Mouse (Mus musculus) brain, embryonic 18.5 days (tissue): Measurements from ENCODE around the gene B4gat1.
A peak's percentile ranks its signal among the peaks of the same experiment; 100 is the strongest.

Source experiments
- DNase-seq: peaks from one replicate; pipeline ENCODE4 v3.0.0-alpha.2; 2012; ENCODE audit warnings: low read depth, low spot score

B4gat1 gene

DNA sequence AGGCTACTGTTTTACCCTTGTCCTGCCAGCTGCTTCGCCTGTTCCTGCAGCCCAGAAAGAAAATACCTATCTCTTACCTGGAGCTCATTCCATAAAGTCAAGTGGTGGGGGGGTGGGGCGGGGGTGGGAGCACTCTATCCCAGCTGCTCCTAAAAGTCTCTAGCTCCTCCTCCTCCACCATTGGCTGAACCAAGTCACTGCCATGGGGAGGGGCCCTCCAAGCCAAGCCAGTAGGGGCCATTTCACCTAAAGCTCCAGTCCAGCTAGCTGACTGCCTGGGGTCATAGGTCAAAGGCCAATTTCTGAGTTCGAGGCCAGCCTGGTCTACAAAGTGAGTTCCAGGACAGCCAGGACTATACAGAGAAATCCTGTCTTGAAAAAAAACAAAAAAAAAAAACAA, 5.9 kb upstream of the B4gat1 start:
- no peak for DNase-seq

DNA sequence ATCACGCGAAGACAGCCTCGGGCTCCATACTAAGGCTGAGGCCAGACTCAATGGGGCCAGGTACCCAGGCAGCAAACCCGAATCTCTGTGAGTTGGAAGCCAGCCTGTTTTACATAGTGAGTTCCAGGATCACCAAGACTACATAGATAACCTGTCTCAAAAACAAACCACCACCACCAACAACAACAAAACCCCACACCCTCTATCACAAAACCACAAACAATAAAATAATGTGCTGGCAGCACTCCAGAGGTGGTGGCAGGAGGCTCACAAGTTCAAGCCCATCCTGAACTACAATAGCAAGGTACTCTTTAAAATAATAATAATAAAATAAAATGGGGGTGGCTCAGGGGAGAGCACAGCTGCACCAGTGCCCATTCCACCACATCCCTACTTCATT, 2.0 kb upstream of the B4gat1 start:
- no peak for DNase-seq

DNA sequence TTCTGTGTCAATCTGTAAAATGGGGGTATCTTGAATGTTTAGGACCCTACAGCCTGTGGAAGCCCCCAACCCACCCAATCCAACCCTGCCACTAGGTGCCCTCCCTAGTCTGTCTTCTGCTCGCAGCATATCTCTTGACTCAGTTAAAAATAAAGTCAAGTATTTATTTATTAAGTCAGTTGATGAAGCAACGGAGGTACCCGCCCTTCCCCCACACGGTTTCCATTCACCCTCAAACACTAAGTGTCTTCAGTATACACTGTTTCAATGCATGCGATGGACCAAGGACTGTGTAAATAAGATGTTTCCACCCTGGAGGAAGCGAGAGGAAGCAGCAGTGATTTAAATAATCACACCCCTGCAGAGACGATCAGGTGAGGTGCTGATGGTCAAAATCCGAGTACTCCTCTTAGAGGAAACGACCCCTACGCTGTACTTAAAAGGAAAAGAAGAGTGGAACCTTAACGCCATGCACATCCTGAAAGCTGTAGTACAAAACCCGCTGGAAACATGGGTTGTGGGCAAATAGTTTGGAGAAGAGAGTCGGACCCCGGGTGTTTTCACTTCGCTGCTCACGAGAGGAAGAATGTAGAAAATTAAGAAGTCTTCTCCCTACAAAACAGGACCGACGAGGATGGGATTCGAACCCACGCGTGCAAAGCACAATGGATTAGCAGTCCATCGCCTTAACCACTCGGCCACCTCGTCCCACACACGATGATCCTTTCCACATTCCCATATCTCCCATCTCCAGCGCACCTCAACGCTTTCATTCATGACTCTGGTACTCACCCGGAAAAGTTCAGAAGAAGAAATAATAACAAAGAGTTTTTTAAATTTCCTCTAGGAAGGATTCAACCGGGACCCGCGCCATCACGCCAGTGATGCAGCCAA, 701 bp upstream of the B4gat1 start:
- DNase-seq = peak; percentile 71

DNA sequence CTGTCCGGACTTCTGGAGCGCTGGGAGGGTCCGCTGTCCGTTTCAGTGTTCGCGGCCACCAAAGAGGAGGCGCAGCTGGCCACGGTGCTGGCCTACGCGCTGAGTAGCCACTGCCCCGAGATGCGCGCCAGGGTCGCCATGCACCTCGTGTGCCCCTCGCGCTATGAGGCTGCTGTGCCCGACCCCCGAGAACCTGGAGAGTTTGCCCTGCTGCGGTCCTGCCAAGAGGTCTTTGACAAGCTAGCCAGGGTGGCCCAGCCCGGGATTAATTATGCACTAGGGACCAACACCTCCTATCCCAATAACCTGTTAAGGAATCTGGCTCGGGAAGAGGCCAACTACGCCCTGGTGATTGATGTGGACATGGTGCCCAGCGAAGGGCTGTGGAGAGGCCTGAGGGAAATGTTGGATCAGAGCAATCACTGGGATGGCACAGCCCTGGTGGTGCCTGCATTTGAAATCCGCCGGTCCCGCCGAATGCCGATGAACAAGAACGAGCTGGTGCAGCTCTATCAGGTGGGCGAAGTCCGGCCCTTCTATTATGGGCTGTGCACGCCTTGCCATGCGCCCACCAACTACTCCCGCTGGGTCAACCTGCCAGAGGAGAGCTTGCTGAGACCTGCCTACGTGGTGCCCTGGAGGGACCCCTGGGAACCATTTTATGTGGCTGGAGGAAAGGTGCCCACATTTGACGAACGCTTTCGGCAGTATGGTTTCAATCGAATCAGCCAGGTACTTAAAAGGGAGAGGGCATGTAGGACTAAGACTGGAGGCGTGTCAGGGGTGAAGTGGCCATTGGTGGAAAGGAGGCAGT, 882 bp downstream of the B4gat1 start:
- DNase-seq = no peak

DNA sequence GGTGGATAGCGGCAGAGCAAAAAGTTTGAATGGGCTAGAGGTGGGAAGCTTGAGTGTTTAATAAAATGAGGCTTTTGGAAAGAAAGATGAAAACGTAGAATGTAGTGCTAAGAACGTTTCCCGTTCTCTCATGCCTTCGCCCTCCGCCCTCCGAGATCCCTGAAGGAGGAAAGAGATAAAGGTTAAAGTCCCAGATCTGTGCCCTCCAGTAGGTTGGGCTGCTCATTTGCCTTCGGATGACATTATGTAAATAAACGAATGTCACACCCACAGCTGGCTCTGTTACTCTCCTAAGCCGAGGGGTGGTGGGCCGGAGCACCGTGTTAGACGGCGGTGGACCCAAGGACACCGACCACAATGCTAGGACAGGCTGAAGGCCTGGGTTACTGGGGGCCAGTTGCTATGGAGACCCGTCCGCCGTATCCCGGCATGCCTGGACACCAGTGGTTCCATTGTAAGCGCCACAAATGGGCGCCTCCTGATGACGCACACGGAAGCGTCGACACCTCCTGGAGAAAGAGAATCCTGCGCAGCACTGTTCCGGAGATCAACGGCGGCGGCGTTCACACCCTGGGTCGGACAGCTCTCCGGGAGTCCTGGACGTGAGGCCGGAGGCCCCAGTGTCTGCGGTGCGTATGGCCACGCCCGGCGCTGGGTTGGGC, 2.4 kb downstream of the B4gat1 start, which contains the start of gene Brms1:
TSS of gene Brms1 (plus strand) at position 493 of the 662 bp plus-strand sequence.
- peak; percentile 87 for DNase-seq

DNA sequence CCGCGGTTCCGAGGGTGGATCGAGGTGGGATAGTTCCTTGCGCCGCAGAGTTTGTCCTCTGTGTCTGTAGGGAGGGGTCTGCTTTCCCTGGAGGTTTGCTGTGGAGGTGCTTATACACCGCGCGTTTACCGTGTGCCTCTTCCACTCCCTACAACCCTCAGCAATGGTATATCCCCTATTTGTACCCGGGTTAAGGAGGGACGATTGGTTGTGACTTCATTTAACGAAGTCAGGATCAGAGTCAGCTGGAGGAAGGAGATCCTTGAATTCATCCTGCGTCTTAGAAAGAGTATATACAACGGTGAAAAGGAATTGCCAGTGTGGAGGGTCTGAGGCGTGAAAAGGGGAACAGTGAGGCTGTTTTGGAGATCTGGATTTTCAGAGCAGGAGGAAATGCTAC, 3.0 kb downstream of the B4gat1 start:
- DNase-seq = no peak

DNA sequence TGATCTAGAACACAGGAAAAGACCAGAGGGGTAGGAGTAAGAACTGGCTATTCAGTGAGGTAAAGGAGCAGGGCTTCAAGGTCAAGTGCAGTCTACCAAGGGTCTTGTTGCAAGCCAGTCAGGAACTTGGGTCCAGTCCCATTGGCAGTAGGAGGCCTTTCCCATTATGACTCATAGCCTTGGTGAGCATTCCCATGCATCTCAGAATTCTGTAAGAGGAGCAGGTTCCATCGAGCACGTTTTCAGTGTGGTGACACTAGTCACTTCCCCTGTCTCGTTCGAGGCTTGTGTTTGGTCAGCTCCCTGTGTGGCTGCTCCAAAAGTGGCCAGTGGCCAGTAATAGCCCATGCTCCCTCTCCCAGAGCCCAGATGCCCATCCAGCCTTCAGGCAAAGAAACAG, 6.9 kb downstream of the B4gat1 start:
- DNase-seq = no peak

DNA sequence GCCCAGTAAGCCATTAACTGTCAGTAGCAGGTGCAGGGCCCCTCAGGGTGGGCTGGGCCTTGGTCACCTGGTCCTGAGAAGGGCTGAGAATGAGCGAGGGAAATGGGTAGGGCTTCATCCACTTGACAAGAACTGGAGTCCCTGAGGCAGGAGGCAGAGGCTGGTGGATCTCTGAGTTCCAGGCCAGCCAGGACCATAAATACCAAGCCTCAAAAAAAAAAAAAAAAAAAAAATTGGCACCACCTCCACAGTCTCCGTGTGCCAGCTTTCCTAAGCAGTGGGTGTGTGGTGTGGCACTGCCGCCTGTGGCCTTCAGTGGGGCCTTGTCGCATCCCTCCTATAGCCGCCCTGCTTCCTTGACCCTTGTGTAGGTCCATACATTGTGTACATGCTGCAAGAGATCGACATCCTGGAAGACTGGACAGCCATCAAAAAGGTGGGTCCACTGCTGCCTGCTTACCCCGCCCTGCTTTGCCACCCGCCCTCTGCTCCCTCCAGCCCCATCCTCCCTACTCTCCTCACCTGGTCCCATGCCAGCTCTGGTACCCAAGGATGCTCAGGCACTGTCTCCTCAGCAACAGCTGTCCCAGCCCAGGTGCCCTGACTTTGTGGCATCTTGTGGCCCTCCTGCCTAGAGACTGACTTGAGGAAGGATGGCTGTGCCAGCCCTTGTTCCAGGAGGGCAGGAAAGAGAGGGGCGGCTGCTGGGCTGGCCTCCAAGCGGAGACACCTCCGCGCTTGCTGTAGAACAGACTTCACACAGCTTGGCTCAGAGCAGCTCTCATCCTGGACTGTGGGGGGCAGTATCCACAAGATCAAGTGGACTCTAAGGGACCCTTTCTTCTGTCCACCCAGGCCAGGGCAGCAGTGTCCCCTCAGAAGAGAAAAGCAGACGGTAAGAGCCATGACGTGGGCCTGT, 9.8 kb downstream of the B4gat1 start:
- DNase-seq = no peak

DNA sequence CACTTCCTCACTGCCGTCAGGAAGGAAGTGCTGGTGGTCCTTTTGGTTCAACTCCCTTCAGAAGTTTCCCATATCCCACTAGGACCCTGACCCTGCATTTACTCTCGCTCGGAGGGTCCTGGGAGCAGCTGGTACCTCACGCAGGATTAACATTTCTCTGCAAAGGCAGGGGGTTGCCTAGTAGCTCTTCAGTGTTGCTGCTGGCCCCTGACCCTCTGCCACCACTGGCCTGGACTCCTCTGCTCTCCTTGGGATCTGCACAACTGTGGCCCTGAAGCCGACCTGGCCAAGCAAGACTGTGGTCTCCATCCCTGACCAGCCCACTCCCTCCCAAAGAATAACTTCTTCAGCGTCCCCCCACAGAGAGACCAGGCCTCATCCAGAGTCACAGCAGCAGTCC, 10.7 kb downstream of the B4gat1 start:
- no peak for DNase-seq

DNA sequence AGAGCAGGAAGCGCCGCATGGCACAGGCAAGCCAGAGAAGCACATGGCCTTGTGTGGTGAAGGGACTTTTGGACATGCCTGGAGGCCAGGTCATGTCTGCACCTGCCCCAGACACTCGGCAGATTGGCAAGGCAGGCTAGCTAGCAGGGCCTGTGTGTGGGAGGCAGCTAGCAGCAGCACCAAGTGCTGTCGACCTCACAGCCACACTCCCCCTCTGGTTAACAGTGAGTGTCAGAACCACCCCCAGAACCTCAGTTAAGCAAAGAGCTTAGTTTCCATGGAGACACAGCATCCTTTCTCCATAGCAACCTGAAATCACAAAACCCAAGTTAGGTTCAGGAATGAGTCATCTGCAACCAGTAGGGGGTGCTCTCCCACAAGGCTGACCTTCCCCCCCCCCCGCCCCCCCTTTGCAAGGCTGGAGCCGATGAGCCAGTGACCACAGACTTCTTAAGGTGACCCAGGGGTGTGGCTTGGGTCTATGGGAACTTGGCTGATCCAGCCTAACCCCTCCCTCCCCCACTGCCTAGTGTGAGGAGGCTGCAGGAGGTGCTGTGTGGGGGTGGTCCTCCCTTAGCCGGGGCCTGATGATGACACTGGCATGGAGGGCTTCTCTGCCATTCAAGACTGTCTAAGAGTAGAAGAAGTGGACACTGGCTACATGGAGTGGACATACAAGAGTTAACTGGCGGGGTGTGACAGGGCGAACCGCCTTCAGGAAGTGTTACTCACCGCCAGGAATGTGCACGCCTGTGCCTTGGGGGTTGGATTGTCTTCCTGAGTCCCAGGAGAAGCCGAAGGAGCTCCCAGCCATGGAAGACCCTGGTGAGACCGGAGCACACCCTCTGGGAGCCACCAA, 11.7 kb downstream of the B4gat1 start, which contains the start of gene Rin1:
TSS of gene Rin1 (plus strand) at position 435 of the 859 bp plus-strand sequence.
- DNase-seq = no peak

DNA sequence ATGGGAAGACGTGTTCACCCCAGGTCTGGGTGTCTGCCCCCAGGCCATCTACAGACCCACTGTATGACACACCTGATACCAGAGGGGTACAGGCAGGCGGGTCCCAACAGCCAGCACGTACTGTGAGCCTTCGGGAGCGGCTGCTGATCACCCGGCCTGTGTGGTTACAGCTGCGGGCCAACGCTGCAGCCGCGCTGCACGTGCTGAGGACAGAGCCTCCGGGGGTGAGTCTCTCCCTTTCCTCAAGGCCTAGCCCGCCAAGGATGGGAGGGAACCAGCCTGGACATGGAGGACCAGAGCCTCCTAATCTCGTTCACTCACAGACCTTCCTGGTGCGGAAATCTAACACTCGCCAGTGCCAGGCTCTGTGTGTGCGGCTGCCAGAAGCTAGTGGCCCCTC, 12.4 kb downstream of the B4gat1 start:
- no peak for DNase-seq

DNA sequence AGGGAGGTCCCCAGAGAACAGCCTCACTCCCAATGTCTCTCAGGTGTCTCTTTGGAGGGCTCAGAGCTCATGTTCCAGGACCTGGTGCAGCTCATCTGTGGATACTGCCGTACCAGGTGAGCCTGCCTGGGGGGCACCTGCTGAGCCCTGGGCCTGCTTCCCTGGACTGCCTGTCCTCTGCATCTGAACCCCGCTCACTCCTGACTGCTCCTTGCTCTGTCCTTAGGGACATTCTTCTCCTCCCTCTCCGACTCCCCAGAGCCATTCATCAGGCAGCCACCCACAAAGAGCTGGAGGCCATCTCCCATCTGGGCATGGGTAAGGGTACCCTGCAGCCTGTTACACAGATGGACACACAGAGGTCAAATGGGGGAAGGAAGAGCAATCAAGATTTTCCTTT, 12.9 kb downstream of the B4gat1 start:
- no peak for DNase-seq

DNA sequence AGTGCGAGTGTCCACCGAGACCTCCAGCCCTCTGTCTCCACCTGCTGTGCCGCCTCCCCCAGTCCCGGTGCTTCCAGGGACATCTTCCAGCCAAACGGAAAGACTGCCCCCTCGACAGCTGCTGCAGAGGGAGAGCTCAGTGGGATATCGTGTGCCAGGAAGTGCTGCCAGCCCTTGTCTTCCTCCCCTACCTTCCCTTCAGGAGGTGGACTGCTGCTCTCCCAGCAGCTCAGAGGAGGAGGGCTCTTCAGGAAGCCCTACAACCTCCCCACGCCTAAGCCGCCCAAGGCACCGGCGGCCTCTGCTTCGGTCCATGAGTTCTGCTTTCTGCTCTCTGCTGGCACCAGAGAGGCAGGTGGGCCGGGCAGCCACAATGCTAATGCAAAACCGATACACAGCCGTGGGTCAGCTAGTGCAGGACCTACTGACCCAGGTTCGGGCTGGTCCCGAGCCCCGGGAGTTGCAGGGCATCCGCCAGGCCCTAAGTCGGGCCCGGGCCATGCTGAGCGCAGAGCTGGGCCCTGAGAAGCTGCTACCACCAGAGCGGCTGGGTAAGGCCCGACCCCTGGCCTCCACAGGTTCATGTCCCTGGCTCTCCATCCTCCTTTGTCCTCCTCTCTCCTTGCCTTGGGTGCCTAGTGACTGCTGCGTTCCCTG, 13.7 kb downstream of the B4gat1 start:
- DNase-seq = no peak

DNA sequence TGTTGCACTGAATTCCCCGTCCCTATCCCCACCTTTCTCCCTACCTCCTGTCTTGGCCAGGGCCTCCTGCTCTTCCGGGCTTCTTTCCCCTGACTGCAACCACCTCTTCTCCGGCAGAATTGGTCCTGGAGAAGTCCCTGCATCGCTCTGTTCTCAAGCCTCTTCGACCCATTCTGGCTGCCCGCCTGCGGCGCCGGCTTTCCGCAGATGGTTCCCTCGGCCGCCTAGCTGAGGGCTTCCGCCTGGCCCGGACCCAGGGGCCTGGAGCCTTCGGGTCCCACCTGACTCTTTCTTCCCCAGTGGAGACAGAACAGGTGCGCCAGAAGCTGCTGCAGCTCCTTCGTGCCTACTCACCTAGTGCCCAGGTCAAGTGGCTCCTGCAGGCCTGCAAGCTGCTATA, 14.2 kb downstream of the B4gat1 start:
- DNase-seq = no peak

DNA sequence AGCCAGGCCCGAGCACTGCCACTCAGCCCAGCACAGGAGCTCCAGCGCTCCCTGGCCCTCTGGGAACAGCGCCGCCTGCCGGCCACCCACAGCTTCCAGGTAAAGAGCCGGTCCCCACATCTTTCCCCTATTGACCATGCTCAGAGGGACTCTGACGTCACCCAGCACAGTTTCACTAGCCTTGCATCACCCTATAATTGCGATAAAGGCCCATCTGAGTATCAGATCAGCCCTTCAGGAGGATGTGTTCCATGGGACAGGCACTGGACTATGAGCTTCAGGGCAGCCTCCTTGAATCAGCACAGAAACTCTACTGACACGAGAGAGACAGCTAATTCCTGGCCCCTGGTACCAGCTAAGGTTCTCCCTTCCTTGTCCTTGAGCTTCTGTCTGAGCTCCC, 15.3 kb downstream of the B4gat1 start:
- no peak for DNase-seq

DNA sequence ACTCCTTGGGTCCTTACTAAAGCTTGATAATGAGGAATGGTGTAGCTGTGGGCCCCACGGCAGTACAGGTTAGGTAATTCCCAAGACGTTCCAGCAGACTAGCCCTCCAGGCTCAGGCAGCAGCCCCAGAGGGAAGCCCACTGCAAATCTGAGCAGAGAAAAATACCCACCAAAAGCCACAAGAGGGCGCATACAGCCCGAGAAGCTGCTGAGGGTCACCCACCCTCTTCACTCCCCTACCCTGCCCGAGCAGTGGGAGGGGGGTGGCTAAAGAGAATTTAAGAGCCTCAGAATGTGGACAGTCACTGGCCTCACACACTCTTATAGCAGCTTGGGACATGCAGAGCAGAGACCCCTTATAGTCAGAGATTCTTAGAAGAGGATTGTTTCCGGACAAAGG, 17.6 kb downstream of the B4gat1 start:
- DNase-seq = no peak

DNA sequence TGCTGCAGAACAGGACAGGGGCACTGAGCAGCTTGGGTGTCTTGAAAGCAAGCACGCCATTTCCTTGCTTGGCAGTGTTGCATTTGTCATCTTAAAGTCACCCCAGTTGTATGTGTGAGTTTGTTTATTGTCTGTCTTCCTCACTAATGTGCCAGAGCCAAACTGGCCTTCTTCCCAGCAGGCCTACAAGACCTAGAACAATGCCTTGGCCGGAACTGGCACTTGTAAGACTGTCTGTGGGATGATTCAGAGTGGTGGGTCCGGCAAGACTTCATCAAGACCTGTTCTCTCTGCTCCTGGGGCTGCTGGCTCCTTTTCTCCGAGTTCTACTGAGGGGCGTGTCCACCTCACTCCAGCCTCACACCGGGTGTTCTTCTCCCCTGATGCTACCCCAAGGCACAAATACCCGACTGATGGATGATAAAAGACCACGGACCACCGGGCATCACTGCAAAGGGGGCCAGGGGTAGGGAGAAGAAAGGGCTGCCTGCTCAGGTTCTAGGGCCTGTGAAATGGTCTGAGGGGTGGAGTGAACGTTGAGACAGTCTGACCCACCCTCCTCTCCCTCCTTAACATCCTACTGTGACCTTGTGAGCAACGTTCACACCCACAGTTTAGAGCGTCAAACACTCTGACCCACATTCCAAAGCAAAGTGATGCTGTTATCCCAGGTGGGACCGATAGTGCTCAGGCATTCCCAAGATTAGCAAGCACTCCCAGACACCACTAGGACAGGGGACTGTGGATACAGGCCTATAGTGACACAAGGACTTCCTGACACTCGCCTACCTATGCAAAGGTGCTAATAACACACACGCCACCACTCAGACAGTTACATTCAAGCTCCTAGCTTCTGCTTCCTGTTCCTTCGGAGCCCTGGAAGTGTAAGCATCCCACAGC, 19.5 kb downstream of the B4gat1 start:
- DNase-seq = no peak
